Mouse (Mus musculus) stomach, postnatal 0 days (tissue): ENCODE measurements around the gene Glra1.

ENCODE experiments used
- CTCF ChIP-seq: IDR thresholded peaks from 2 replicates; pipeline ENCODE4 v1.5.1; 2016; ENCODE audit warnings: antibody characterized with exemption, low read depth, mild to moderate bottlenecking, moderate library complexity
- EP300 ChIP-seq: optimal IDR thresholded peaks from 2 replicates; pipeline ENCODE3; 2016; ENCODE audit warnings: antibody characterized with exemption

DNA sequence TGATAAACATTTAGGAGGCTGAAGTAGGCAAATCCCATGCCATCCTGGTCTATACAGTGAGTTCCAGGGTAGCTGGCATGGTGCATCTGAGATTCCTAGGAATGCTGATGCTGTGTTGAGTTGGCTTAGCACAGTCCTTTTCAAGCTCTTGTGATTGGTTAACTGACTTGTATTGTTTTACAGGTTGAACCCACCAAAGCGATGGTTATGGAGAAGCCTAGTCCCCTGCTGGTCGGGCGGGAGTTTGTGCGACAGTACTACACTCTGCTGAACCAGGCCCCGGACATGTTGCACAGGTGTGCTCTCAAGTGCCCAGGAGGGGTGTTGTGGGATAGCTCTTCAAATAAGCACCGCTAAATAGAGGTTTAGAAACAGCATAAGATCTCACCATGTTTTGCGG, 122.6 kb downstream of the Glra1 start:
- TF ChIP-seq EP300 (no peak), CTCF (no peak)
